ENCODE assay signal across 17 mouse cellular contexts in genomic region chr1:87297346-87297925, GRCm38 (mm10). TPM values are rescaled to one million over a fixed set of nuclear protein-coding genes. Genes with fewer than 3 reads are reported as not detected.
DNase-seq lines count a peak whose midpoint lies in the region.
"Had no signal": no experiment of that assay in that cellular context is flagged by ENCODE, and none has a peak within 500 bp of the region (broad histone marks: within the 10 kb centered on the region; RNA-seq: fewer than 3 reads in every experiment).

No protein-coding gene starts in this region.

- intact Hi-C loops in left cerebral cortex, postnatal 4 days (cut with DNase I) = no loop called here

- peak; percentile 16 for DNase-seq in cerebellum, adult 9-11 months
- DNase-seq in cerebellum, postnatal 36 days = no peak
- DNase-seq in left cerebral cortex, postnatal 4 days = peak; percentile 49
- no peak for DNase-seq in left cerebral cortex, adult 8-10 months (ENCODE audit: low spot score in 2 of 2)
- DNase-seq in ZHBTc4 (ENCODE audit: low read depth, low spot score) = peak; percentile 75
- DNase-seq in testis, postnatal 10 days (ENCODE audit: low spot score) = no peak
- DNase-seq: adrenal gland, postnatal 10 days; adrenal gland, postnatal 36 days; cerebellum, adult 9-10 months; forebrain, postnatal 0 days; gastrocnemius, postnatal 10 days; gastrocnemius, postnatal 36 days; heart, adult 2 months; heart, postnatal 14 days; heart, postnatal 4 days; kidney, adult 18-20 months had no signal

RNA-seq across cellular contexts. Expression of gene Gigyf2, which starts 29.4 kb away (rescaled TPM):
- total RNA-seq in left cerebral cortex, postnatal 4 days (2021) = 10 to 100 TPM; 85.4 to 94.2 TPM
- 100 to 1,000 TPM; 121 to 154 (median 142) TPM for total RNA-seq in left cerebral cortex, adult 8-10 months (2022)

RNA-seq across cellular contexts. Expression of gene Efhd1, which starts 33.3 kb away (rescaled TPM):
- total RNA-seq in left cerebral cortex, postnatal 4 days (2021) = 1 to 10 TPM; 1.5 to 2.0 TPM
- total RNA-seq in left cerebral cortex, adult 8-10 months (2022) = 10 to 100 TPM; 16.4 to 18.6 (median 17.5) TPM
- total RNA-seq: common myeloid progenitor, adult 5-6 weeks had no signal

Comparison
In these comparisons a context has a peak if more than half of its experiments do, and no peak if none do; other contexts are left out.
1. DNase-seq: peak in cerebellum, adult 9-11 months (single experiment), left cerebral cortex, postnatal 4 days (single experiment) and ZHBTc4 (single experiment); none in cerebellum, postnatal 36 days (0 of 2), left cerebral cortex, adult 8-10 months (0 of 2) and testis, postnatal 10 days (single experiment).
2. RNA of gene Efhd1, which starts 33.3 kb away (total RNA-seq): 16.4 to 18.6 TPM in left cerebral cortex, adult 8-10 months; 1.5 to 2.0 TPM in left cerebral cortex, postnatal 4 days; every median in the first group is over 4 times any median in the second.